Mouse (Mus musculus): ENCODE measurements around the gene 0610030E20Rik.

0610030E20Rik gene

DNA sequence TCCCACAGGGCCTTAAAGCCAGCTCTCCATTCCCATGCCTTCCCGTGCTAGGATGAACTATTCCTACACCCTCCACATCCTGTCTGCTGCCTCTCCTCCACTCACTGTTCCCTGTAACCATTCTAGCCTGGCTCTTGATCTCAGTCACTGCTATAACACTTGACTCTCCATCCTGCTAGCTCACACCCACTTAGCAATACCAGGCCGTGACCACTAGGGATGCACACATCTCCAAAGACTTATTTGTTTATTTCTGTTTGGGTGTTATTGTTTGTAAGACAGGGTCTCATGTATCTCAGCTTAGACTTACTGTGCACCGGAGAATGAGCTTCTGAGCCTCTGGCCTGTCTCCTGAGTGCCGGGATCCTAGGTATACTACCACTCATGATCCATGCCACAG lies 22.4 kb downstream of the 0610030E20Rik start:
- DNase-seq (ENCODE audit: low spot score in 2 of 2), result no peak

- no peak for DNase-seq (ENCODE audit: low spot score in 2 of 2)
Measured at GRCm38 (mm10) chr6:72370091-72370490, 23.0 kb downstream of the 0610030E20Rik start.

GRCm38 (mm10) chr6:72371147-72371546 lies 24.0 kb downstream of the 0610030E20Rik start:
- DNase-seq (ENCODE audit: low spot score in 2 of 2), result no peak

- DNase-seq (ENCODE audit: low spot score in 2 of 2), result no peak
Measured at GRCm38 (mm10) chr6:72371571-72371970, 24.5 kb downstream of the 0610030E20Rik start.

DNA sequence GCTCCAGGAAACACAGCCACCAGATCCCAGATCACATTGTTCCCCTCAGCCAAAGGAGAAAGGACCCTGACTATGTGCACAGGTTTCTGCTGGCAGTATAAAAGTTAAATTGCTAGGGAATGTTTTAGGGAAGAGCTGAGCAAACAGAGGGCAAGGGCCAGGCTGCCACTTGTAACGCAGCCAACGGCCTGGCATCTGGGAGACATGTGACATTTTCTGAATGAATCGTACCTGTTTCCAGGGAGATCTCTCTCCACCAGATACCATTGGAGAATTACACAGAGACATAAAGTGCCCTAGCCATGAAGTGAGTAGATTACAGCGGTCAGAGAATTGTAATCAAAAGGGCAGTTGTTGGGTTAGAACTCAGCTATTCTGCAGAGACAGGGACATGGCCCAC lies 26.1 kb downstream of the 0610030E20Rik start:
- no peak for DNase-seq (ENCODE audit: low spot score in 2 of 2)

- no peak for DNase-seq (ENCODE audit: low spot score in 2 of 2)
Measured at GRCm38 (mm10) chr6:72374206-72374605, 27.1 kb downstream of the 0610030E20Rik start.

DNA sequence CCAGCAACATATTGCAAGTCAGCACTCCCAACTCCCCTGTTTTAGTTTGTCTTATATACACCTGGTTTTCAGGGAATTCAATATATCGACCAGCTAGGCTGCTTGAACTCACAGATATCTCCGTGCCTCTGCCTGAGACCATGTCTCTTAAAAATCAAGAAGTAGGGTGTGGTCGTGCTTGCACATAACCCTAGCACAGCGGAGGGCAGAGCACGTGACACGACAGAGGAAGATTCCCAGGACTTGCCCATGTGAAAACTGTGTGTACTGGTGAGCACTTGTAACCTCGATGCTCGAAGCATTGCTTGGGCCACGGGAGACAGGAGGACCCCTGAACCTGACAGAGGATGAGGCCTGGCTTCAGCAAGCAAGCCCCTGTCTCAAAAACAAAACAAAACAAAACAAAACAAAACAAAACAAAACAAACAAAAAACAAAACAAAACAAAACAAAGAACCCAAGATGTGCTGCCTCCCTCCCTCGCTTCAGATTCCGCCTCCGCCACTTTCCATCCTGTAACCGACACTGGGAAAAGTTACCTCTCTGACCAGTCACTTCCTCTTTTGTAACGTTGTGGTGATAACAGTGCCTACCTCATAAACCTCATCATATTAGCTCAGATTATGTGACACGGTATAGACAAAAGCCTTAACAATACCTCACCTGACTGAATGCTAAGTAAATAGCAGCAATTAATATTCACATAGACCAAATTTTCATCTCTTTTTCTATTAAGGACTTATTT lies 27.9 kb downstream of the 0610030E20Rik start:
- no peak for DNase-seq (ENCODE audit: low spot score in 2 of 2)

GRCm38 (mm10) chr6:72378510-72379234 lies 31.6 kb downstream of the 0610030E20Rik start:
- DNase-seq (ENCODE audit: low spot score in 2 of 2), result no peak

- DNase-seq (ENCODE audit: low spot score in 2 of 2), result no peak
Measured at GRCm38 (mm10) chr6:72379377-72380130, 32.4 kb downstream of the 0610030E20Rik start.

- DNase-seq (ENCODE audit: low spot score in 2 of 2), result no peak
Measured at GRCm38 (mm10) chr6:72380131-72380770, 33.1 kb downstream of the 0610030E20Rik start, which contains the start of gene Vamp5. Gene Vamp5 (minus strand): TSS chr6:72380468.

GRCm38 (mm10) chr6:72382494-72382893 lies 35.4 kb downstream of the 0610030E20Rik start:
- no peak for DNase-seq (ENCODE audit: low spot score in 2 of 2)

GRCm38 (mm10) chr6:72383142-72383820 lies 36.2 kb downstream of the 0610030E20Rik start:
- DNase-seq (ENCODE audit: low spot score in 2 of 2), result no peak

GRCm38 (mm10) chr6:72383952-72384351 lies 36.8 kb downstream of the 0610030E20Rik start:
- DNase-seq (ENCODE audit: low spot score in 2 of 2), result no peak

- DNase-seq (ENCODE audit: low spot score in 2 of 2), result no peak
Measured at GRCm38 (mm10) chr6:72385258-72385657, 38.1 kb downstream of the 0610030E20Rik start.

GRCm38 (mm10) chr6:72386561-72386960 lies 39.4 kb downstream of the 0610030E20Rik start:
- no peak for DNase-seq (ENCODE audit: low spot score in 2 of 2)

DNA sequence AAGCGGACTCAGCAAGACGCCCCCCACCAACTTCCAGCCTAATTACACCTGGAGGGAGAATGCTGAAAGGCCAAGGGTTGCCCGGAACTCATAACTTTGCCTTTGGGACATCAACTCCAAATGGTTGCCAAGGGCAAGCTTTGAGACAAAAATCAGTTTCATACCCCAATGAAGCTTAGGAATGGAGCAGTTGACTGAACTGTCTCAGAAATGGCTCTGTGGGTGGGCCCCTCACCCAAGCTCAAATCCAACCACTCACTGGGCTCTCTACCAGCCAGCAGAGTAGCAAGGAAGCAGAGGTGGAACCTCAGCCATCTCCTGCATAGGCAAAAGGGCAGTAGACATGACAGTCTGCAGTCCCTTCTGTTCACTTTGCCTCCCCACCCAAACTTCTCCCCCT lies 40.7 kb downstream of the 0610030E20Rik start:
- no peak for DNase-seq (ENCODE audit: low spot score in 2 of 2)

DNA sequence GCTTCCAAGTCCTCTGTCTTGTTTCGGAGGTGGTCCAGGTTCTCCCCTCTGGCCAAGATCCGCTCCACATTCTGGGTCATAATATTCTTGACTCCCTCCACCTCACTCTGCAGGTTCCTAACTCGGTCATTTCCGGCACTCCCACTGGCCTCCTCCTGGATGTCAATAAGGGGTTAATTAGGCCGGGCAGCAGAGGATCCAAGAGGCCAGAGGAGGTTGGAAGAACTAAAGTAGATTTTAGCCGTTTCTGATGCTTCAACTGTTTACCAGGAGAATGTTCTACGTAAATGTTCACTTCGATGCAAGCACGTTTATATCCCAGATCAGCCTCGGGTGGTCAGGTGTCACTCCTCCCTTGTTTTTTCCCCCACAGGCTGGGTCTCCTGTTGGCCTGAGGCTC lies 41.1 kb downstream of the 0610030E20Rik start:
- no peak for DNase-seq (ENCODE audit: low spot score in 2 of 2)

GRCm38 (mm10) chr6:72388791-72389329 lies 41.7 kb downstream of the 0610030E20Rik start:
- no peak for DNase-seq (ENCODE audit: low spot score in 2 of 2)

DNA sequence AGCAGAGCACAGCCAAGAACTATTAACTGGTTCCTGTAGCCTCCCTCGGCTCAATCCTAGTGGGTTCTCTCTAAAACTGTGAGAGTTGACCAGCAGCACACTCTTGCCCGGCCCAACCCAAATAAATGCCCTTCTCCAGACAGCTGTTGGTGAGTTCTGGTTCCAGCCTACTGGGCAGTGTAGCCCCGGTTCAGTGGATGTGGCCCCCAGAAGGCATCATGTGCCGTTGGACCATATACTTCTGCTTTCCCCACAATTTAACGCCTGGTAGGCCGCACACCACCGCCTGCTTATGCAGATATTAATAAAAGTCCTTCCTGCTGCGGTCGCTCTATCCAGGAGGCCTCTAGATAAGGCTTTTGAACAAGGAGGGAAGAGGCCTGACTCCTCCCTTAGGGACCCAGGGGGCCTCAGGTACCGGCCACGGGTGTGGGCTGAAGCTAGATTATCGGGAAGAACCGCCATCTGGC lies 42.4 kb downstream of the 0610030E20Rik start:
- DNase-seq (ENCODE audit: low spot score in 2 of 2), result no peak

DNA sequence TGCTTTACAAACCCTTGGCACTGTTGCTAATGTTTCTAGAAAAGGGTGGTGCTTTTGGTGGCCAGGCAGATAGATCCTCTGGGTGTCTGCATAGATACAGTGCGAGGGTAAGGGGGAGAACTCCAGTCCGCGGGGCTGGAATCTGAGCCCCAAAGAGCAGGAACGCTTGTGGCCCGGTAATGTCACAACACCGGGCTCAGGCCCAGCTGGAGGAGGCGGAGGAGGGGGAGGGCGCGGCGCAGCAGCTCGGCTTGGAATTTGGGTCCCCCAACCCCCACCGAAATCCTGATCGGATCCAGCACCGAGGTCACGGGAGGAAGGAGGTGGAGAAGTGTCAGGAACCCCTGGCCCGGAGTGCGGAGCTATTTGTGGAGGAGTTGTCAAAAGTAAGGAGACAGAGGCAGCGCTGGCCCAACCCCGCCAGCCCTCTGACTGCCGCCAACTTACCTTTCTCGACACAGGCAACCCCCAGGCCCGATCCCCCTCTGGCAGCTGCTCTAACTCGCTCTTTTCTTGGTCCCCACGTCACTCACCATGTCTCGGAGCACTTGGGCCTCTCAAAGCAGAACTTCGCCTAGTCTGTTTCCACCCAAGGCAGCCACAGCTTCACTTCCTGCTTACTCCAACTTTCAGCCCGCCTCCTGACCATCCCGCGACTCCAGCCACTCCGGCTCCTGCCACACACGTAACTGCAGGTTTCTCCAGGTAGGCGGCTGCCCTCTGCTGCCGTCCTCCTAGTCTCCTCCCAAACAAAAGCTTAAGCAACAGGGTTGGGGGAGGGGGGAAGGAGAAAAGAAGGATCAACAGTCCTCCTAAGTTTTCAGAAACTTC lies 43.0 kb downstream of the 0610030E20Rik start, which contains the start of gene Vamp8:
TSS of gene Vamp8 (minus strand) at position 763 of the 831 bp plus-strand sequence.
- peak in 1 of 2 experiments; percentile 22 for DNase-seq (ENCODE audit: low spot score in 2 of 2)
